Mouse (Mus musculus): Measurements from ENCODE around the gene Hdac7. TPM values are rescaled to one million over a fixed set of nuclear protein-coding genes. Genes with fewer than 3 reads are reported as not detected.

Gene Hdac7
- polyA plus RNA-seq, 1 experiment from 2014 or later = 34.8 TPM

DNA sequence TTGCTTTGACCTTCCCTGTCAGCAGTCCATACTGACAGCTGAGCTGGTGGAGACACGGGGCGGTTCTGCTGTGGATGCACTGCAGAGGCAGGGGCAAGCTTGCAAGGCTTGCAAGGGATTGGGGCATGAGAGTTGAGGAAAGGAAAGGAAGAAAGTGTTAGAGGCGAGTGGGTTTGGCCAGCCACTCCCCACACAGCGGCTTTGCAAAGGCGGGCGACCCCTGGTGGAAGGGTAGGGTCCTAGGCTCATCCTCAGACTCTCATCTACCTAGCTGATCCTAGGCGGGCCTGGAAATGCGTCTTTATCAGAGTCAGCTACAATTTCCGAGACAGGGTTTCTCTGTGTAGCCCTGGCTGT, 61.6 kb downstream of the Hdac7 start:
- Histone ChIP-seq H3K27ac (peak overlapping the region; percentile 76; the same call in 1 of the 2 replicates), H3K27me3 (no peaks in the 10 kb centered on the region), H3K9me3 (no peaks in the 10 kb centered on the region), H3K4me1 (peaks cover 44% of the 10 kb centered on the region), H3K4me3 (peak overlapping the region; percentile 23; the same call in 1 of the 2 replicates), H3K9ac (0 out of 2 replicates have a peak overlapping the region, but pooled peaks have one; percentile 5), H3K36me3 (no peaks in the 10 kb centered on the region), H3K4me2 (replicated peaks) (peak overlapping the region; percentile 53)
- 9% methylated on average over 9 of the region's 9 CpGs for WGBS
- ATAC-seq (ENCODE audit: low FRiP score, low read depth) = peak; percentile 25; the same call in 1 of the 2 replicates

DNA sequence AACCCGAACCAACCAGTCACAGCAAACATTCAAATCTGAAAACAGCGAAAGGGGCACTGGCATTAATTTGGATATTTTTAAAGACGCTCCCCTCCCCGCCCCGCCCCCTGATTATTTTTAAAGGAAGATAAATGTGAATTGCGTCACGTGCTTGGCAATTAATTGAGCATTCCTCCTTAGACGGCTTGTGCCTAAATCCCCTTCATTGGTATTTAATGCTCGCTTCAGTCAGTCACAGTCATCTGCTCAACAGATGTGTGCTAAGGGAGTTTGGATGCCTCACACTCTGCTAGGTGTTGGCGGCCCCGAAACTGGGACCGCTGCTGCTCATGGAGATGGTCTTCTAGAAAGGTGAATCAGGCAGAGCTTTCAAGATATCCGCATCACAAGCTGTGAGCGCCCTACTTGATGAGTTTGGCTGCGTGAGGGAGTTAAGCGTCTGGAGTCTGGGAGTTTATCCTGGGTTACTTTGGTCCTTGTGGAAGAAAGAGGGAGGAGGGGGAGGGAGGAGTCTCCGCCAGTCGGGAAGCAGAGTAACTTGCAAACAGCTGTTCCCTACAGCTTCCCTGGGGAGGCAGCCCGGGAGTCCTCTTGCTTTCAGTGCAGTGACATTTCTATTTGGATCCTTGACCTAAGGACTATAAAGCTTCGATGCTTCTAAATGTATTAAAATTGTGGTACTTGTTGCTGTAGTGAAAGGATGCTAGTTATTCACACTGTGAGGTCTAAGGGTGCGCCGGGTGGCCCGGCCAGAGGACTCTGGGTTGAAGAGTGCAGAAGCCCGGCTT, 62.1 kb downstream of the Hdac7 start:
- 0 out of 2 replicates have a peak, but pooled peaks have one; percentile 25 for ATAC-seq (ENCODE audit: low FRiP score, low read depth)
- Histone ChIP-seq H3K27me3 (no peaks in the 10 kb centered on the region), H3K4me1 (peaks cover 44% of the 10 kb centered on the region), H3K27ac (peak overlapping the region; percentile 76; the same call in 1 of the 2 replicates), H3K4me2 (replicated peaks) (peak overlapping the region; percentile 53), H3K9me3 (no peaks in the 10 kb centered on the region), H3K36me3 (no peaks in the 10 kb centered on the region), H3K9ac (0 out of 2 replicates have a peak overlapping the region, but pooled peaks have one; percentile 5), H3K4me3 (peak overlapping the region; percentile 23)
- WGBS = 2% methylated on average over 24 of the region's 24 CpGs

DNA sequence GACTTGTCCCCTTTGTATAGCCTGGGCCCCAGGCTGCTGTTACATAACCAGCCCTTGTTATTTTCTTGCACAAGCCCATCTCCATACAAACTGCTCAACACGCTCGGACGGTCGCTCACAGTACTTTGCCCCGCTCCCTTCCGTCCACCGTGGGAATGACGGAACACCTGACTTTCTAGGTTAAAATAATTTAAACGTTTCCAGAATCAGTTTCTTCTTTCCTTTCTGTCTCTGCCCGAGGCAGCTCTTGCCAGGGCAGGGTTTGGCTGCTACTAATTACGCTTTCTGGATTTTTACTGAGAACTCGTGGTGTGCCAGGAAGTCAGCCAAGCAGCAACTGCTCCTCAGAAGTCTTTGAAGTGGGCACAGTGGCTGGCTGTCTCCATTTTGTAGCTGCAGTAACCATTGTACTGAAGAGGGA, 63.7 kb downstream of the Hdac7 start:
- H3K4me2 ChIP-seq (replicated peaks) = peak overlapping the region; percentile 19
- no peak overlapping the region for H3K4me3 ChIP-seq
- peak overlapping the region; percentile 76 for H3K27ac ChIP-seq
- peaks cover 44% of the 10 kb centered on the region for H3K4me1 ChIP-seq
- 20% methylated on average over 12 of the region's 12 CpGs for WGBS
- ATAC-seq (ENCODE audit: low FRiP score, low read depth) = no peak
- H3K9me3 ChIP-seq = no peaks in the 10 kb centered on the region
- H3K9ac ChIP-seq = no peak overlapping the region
- H3K36me3 ChIP-seq = no peaks in the 10 kb centered on the region
- no peaks in the 10 kb centered on the region for H3K27me3 ChIP-seq

DNA sequence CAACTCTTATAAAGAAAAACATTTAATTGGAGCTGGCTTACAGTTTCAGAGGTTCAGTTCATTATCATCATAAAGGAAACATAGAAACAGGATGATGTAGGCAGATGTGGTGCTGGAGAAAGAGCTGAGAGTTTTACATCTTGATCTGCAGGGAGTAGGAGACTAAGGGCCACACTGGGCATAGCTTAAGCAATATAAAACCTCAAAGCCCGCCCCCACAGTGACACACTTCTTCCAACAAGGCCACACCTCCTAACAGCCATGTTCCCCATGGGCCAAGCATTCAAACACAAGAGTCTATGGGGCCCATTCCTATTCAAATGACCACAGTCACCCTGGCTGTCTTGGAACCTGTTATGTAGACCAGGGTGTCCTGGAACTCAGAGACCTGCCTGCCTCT, 64.7 kb downstream of the Hdac7 start:
- Histone ChIP-seq H3K36me3 (no peaks in the 10 kb centered on the region), H3K4me3 (no peak overlapping the region), H3K9me3 (no peaks in the 10 kb centered on the region), H3K9ac (no peak overlapping the region), H3K27ac (peak overlapping the region; percentile 76; the same call in 1 of the 2 replicates), H3K4me2 (replicated peaks) (no peak overlapping the region), H3K27me3 (no peaks in the 10 kb centered on the region), H3K4me1 (peaks cover 43% of the 10 kb centered on the region)
- 89% methylated on average over 1 of the region's 1 CpGs for WGBS
- no peak for ATAC-seq (ENCODE audit: low FRiP score, low read depth)

DNA sequence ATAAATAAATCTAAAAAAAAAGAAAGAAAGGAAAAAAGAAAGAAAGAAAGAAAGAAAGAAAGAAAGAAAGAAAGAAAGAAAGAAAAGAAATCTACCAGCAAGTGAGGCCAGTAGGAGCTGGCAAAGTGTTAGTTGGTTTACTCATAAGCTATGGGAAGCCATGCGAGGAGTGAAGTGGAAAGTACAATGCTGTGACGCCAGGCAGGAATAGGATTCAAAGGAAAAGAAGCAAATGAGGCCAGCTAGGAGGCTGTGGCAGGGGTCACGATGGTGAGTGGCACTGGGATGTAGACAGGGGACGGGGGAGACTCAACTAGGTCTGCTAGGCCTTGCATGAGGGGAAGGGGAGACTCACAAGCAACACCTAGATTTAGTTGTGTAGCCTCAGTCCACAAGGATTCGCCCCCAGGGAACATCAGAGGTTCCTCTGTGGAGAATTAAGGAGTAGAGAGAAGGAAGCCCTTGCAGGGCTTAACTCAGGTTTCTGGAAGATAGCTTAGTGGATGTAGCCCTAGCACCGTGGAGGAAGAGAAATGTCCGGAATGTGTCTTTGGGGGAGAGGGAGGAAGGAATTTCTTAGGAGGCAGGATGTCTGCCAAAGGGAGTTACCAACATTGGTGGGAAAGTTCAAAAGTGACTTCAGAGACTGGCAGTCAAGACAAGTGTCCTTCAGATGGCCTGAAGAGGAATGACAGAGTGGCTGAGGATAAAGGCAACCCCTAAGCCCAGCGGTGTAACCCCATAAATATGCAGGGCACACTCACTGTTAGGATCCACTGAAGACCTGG, 65.8 kb downstream of the Hdac7 start, which contains the start of gene Slc48a1:
Gene Slc48a1, plus strand, starts transcription at position 210 of the 788 bp plus-strand sequence.
- Histone ChIP-seq H3K36me3 (no peaks in the 10 kb centered on the region), H3K4me3 (no peak within 1 kb of the TSS), H3K9ac (no peak within 1 kb of the TSS), H3K4me2 (replicated peaks) (no peak within 1 kb of the TSS), H3K9me3 (no peaks in the 10 kb centered on the region), H3K4me1 (peaks cover 51% of the 10 kb centered on the region), H3K27ac (0 out of 2 replicates have a peak within 1 kb of the TSS, but pooled peaks have one; percentile 22), H3K27me3 (no peaks in the 10 kb centered on the region)
- WGBS = 76% methylated on average over 8 of the region's 8 CpGs
- no peak for ATAC-seq (ENCODE audit: low FRiP score, low read depth)

DNA sequence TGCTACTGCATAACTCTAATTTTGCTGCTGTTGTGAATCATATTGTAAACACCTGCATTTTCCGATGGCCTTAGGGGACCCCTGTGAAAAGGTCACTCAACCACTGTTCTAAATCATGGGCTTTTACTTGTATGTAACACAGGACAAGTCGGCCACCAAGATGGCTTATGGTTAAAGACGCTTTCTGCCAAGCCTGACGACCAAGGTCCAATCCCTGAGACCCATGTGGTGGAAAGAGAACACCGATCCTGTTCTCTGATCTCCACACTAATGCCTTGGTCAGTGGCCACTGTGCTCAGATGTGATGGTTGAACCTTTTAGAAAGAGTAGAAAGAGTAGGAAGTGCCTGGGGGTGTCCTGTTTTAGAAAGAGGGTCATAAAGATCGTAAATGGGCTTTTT, 67.4 kb downstream of the Hdac7 start:
- Histone ChIP-seq H3K9me3 (no peaks in the 10 kb centered on the region), H3K4me3 (no peak overlapping the region), H3K4me1 (peaks cover 55% of the 10 kb centered on the region), H3K27ac (no peak overlapping the region), H3K9ac (no peak overlapping the region), H3K4me2 (replicated peaks) (no peak overlapping the region), H3K27me3 (no peaks in the 10 kb centered on the region), H3K36me3 (no peaks in the 10 kb centered on the region)
- WGBS = 65% methylated on average over 6 of the region's 6 CpGs
- ATAC-seq (ENCODE audit: low FRiP score, low read depth) = no peak

DNA sequence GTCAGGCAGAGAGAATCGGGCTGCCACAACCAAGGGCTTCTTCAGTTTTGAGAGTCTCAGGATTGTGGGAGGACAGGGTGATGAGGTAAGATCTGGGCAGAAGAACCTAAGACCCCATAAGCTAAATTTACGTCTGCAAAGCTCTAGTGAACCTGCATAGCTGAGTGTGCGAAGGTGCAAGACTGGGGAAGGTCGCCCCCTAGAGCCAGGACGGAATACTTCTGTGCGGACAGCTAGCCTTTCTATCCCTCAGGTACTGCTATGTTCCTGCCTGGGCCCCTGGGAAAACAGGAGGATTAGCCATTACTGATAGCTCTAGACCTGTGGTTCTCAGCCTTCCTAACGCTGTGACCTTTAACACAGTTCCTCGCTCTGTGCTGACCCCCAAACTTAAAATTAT, 67.8 kb downstream of the Hdac7 start:
- Histone ChIP-seq H3K27ac (no peak overlapping the region), H3K4me1 (peaks cover 52% of the 10 kb centered on the region), H3K4me2 (replicated peaks) (no peak overlapping the region), H3K9me3 (no peaks in the 10 kb centered on the region), H3K36me3 (no peaks in the 10 kb centered on the region), H3K4me3 (no peak overlapping the region), H3K27me3 (no peaks in the 10 kb centered on the region), H3K9ac (no peak overlapping the region)
- WGBS = 9% methylated on average over 8 of the region's 8 CpGs
- ATAC-seq (ENCODE audit: low FRiP score, low read depth) = 0 out of 2 replicates have a peak, but pooled peaks have one; percentile 13

DNA sequence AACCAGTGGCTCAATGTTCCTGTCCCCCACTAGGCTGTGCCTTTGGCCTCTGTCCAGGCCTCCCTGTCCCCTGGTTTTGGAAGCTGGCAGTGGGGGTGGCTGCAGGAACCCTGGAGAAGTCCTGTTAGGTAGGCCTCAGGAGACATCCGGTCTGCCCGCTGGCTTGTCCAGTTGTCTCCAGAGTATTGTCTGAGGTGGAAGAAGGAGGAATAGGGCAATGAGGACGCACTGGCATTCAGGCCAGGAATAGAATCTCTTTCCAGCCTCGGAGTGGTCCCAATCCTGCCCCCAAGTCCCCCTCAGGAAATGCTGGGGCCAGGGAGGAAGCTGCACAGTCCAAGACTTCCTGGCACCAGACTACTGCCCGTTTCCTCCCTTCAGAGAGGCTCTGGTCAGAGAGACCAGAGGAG, 70.3 kb downstream of the Hdac7 start:
- no peak overlapping the region for H3K4me2 ChIP-seq (replicated peaks)
- no peaks in the 10 kb centered on the region for H3K9me3 ChIP-seq
- peaks cover 4% of the 10 kb centered on the region; the same call in 1 of the 2 replicates for H3K27me3 ChIP-seq
- peak overlapping the region; percentile 81; the same call in 1 of the 2 replicates for H3K27ac ChIP-seq
- ATAC-seq (ENCODE audit: low FRiP score, low read depth) = no peak
- H3K9ac ChIP-seq = no peak overlapping the region
- 67% methylated on average over 5 of the region's 5 CpGs for WGBS
- no peak overlapping the region for H3K4me3 ChIP-seq
- peaks cover 35% of the 10 kb centered on the region for H3K4me1 ChIP-seq
- no peaks in the 10 kb centered on the region for H3K36me3 ChIP-seq

DNA sequence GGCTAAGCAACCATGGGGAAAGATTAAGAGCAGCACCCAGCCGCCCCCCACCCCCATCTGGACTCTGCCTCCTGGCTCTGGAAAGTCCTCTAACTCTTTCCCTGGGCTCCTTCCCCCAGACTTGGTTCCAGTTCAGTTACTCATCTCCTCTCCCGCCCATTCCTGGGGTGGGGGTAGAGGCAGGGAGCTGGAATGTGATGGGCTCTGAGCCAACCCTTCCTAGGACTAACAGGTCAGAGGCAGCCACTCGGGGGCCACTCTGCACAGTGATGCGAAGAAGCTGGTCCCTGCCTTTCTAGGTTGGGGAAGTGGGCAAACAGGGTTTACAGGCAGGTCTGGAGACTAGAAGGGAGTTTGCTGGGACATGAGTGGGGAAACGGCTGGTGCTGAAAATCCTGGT, 71.2 kb downstream of the Hdac7 start:
- Histone ChIP-seq H3K9ac (no peak overlapping the region; the same call in 1 of the 2 replicates), H3K27ac (peak overlapping the region; percentile 81), H3K9me3 (no peaks in the 10 kb centered on the region), H3K36me3 (no peaks in the 10 kb centered on the region), H3K27me3 (peaks cover 4% of the 10 kb centered on the region; the same call in 1 of the 2 replicates), H3K4me1 (peaks cover 39% of the 10 kb centered on the region), H3K4me2 (replicated peaks) (peak overlapping the region; percentile 22), H3K4me3 (no peak overlapping the region)
- ATAC-seq (ENCODE audit: low FRiP score, low read depth) = peak; percentile 64; the same call in 1 of the 2 replicates
- WGBS = 18% methylated on average over 5 of the region's 5 CpGs

DNA sequence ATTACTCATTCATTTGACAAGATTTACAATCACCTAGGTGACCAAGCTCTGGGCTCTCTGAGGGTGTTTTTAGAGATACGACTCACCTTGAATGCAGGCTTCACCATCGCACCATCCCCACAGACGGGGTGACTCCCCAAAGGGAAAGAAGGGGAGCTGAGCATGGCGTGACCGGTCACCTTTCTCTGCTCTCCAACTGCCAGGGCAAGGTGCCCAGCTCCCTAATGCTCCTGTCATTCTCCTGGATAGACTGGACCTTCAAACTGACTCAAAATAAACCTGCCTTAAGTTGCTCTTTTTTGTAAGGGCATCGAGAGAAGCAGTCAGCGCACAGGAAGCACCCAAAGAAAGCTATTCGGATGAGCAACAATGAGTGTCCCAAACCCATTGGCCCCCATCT, 74.0 kb downstream of the Hdac7 start:
- H3K27me3 ChIP-seq = peaks cover 14% of the 10 kb centered on the region
- H3K4me1 ChIP-seq = peaks cover 62% of the 10 kb centered on the region
- no peak for ATAC-seq (ENCODE audit: low FRiP score, low read depth)
- H3K36me3 ChIP-seq = no peaks in the 10 kb centered on the region
- no peak overlapping the region for H3K4me3 ChIP-seq
- no peak overlapping the region for H3K4me2 ChIP-seq (replicated peaks)
- 85% methylated on average over 8 of the region's 8 CpGs for WGBS
- no peak overlapping the region for H3K9ac ChIP-seq
- no peaks in the 10 kb centered on the region for H3K9me3 ChIP-seq
- H3K27ac ChIP-seq = no peak overlapping the region

DNA sequence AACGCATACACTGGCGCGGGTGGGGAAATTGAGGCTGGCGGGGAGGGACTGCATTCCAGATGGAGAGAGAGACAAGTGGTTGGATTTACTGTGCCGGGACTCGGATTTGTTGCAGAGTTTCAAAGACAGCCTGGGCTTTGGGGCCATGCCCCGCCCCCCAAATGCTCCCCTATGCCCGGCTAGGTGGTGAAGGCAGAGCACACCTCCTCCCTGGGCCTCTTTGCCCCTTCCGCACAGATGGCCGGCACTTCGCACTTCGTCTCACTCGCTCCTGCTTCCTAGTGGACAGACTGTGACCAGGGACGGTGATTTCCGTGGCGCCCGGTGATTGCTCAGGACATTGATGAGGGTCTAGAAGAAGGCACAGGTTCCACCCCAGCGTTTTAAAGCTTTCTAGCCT, 76.1 kb downstream of the Hdac7 start:
- WGBS = 1% methylated on average over 18 of the region's 18 CpGs
- no peaks in the 10 kb centered on the region for H3K9me3 ChIP-seq
- peaks cover 53% of the 10 kb centered on the region for H3K4me1 ChIP-seq
- peak overlapping the region; percentile 91 for H3K4me2 ChIP-seq (replicated peaks)
- H3K27me3 ChIP-seq = peaks cover 14% of the 10 kb centered on the region
- H3K27ac ChIP-seq = peak overlapping the region; percentile 66
- peak overlapping the region; percentile 51 for H3K4me3 ChIP-seq
- ATAC-seq (ENCODE audit: low FRiP score, low read depth) = peak; percentile 34; the same call in 1 of the 2 replicates
- peak overlapping the region; percentile 72 for H3K9ac ChIP-seq
- no peaks in the 10 kb centered on the region for H3K36me3 ChIP-seq
